Mouse (Mus musculus): ENCODE results near the gene Imp4. TPM values are rescaled to one million over a fixed set of nuclear protein-coding genes. Genes with fewer than 3 reads are reported as not detected.
A peak's percentile ranks its signal among the peaks of the same experiment; 100 is the strongest.
"Not testable (repeated sequence)": the region's sequence is repeated elsewhere in the genome, so short reads cannot be mapped to it uniquely, and the experiment has no call there.

Gene Imp4
- polyA plus RNA-seq, 2 experiments: 44.1 to 79.9 TPM

DNA sequence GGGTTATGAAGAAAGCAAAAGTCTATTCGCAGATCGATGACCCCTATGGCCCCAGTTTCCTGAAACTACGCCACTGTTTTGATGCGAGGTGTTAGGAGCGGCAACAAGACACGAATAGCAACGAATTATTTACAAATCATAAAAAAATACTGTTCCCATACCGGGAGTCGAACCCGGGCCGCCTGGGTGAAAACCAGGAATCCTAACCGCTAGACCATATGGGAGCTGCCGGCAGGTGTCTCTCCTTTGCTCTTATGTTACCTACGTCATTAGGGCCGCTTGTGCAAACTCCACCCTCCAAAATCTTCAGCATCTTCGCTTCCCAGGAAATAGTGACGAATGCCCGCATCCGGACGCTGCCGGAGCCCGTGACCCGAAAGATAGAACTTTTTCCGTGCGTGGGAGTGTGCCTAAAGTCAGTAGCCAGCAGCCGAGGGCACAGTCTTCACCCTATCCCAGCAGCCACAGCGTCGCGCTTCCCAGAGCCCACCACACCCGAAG lies 4.9 kb upstream of the Imp4 start:
- Histone ChIP-seq H3K36me3 (ENCODE audit: control insufficient read depth, insufficient read depth, low read length) (peaks cover 12% of the 10 kb centered on the region; the same call in 1 of the 2 replicates), H3K4me3 (replicated peaks; ENCODE audit: low read length) (peak overlapping the region; percentile 51), H3K27me3 (ENCODE audit: control insufficient read depth, insufficient read depth, low read length) (no peaks in the 10 kb centered on the region), H3K9ac (ENCODE audit: low read depth, low read length, severe bottlenecking) (peak overlapping the region; percentile 62), H3K4me1 (ENCODE audit: control insufficient read depth, insufficient read depth, low read length) (peaks cover 12% of the 10 kb centered on the region), H3K4me2 (replicated peaks; ENCODE audit: low read depth, low read length, severe bottlenecking) (peak overlapping the region; percentile 50), H3K27ac (replicated peaks; ENCODE audit: low read depth, low read length) (peak overlapping the region; percentile 81), H3K9me3 (ENCODE audit: control insufficient read depth, low read length) (peaks cover 25% of the 10 kb centered on the region)
- WGBS: under 1% methylated on average over 30 of the region's 30 CpGs
- peak; percentile 51; the same call in 1 of the 2 replicates for TF ChIP-seq POLR2A (IDR thresholded peaks at IDR 0.05; ENCODE audit: borderline replicate concordance, extremely low read depth, insufficient read depth, insufficient read length)
- DNase-seq (ENCODE audit: low spot score) (peak; percentile 85), ATAC-seq (ENCODE audit: low FRiP score, low read depth) (peak; percentile 42)

DNA sequence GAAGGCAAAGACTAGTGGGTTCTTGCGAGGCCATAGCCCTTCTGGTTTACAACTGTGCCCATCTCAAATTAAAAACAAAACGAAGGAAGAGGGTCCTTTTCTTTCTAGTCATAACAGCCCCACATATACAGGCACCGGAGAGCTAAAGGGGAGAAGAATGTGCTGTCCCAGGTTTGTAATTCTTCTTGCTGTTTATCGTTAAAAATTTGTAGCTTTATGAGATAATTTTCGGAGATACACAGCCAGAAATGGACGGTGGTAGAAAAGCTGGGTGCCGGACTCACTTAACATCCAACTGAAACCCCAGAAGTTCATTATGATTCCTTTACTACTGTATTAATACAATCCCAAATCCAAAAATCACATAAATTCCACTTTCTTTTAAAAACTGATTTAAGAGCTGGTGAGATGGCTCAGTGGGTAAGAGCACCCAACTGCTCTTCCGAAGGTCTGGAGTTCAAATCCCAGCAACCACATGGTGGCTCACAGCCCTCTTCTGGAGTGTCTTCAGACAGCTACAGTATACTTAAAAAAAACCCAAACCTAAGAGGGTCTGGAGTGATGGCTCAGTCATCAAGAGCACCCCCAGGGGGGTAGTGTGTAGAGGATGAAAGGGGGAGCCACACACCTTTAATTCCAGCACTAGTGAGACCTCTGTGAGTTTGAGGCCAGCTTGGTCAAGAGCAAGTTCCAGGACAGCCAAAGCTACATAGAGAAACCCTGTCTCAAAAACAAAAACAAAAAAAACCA lies 4.1 kb upstream of the Imp4 start:
- DNase-seq (ENCODE audit: low spot score) (no peak), ATAC-seq (ENCODE audit: low FRiP score, low read depth) (no peak)
- Histone ChIP-seq H3K4me1 (ENCODE audit: control insufficient read depth, insufficient read depth, low read length) (peaks cover 14% of the 10 kb centered on the region), H3K4me2 (replicated peaks; ENCODE audit: low read depth, low read length, severe bottlenecking) (peak overlapping the region; percentile 50), H3K36me3 (ENCODE audit: control insufficient read depth, insufficient read depth, low read length) (peaks cover 12% of the 10 kb centered on the region; the same call in 1 of the 2 replicates), H3K27ac (replicated peaks; ENCODE audit: low read depth, low read length) (peak overlapping the region; percentile 81), H3K9me3 (ENCODE audit: control insufficient read depth, low read length) (peaks cover 17% of the 10 kb centered on the region), H3K9ac (ENCODE audit: low read depth, low read length, severe bottlenecking) (peak overlapping the region; percentile 62), H3K4me3 (replicated peaks; ENCODE audit: low read length) (peak overlapping the region; percentile 51), H3K27me3 (ENCODE audit: control insufficient read depth, insufficient read depth, low read length) (no peaks in the 10 kb centered on the region)
- TF ChIP-seq POLR2A (IDR thresholded peaks at IDR 0.05; ENCODE audit: borderline replicate concordance, extremely low read depth, insufficient read depth, insufficient read length): no peak
- 26% methylated on average over 8 of the region's 8 CpGs for WGBS

DNA sequence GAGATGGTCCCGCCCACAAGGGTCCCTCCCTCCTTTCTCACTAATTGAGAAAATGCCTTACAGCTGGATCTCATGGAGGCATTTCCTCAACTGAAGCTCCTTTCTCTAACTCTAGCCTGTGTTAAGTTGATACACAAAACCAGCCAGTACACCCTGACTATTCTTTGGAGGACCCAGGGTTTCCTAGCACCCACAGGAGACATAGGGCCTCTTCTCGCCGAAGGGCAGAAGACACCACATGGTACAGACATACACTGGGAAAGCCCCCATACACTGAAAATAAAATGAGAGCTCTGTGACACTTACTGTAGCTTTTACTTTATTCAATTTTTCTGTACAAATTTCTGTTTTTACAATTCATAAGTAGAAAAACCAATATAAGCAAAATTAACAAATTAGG lies 3.3 kb upstream of the Imp4 start:
- Histone ChIP-seq H3K9me3 (ENCODE audit: control insufficient read depth, low read length) (peaks cover 9% of the 10 kb centered on the region), H3K27me3 (ENCODE audit: control insufficient read depth, insufficient read depth, low read length) (no peaks in the 10 kb centered on the region)
- 75% methylated on average over 3 of the region's 3 CpGs for WGBS

DNA sequence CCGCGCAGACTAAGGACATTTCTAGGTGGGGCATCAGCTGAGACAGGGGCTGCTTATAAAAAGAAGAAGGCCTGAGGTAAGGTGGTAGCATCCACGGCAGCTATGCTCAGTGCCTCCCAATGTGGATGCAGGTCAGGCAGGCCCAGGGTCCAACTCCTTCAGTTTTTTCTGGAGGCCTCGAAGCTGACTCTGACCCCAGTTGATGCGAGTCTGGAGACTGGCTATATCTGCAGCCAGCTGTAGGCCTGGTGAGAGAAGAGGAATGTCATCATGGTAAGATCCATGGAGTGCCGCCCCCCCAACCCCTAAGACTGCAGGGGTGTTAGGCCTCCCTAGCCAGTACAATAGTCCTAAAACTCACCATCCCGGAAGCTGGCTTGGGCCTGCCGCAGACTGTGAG lies 2.3 kb upstream of the Imp4 start:
- H3K4me3 ChIP-seq (replicated peaks; ENCODE audit: low read length); H3K27me3 ChIP-seq (ENCODE audit: control insufficient read depth, insufficient read depth, low read length); H3K9me3 ChIP-seq (ENCODE audit: control insufficient read depth, low read length); H3K4me2 ChIP-seq (replicated peaks; ENCODE audit: low read depth, low read length, severe bottlenecking); H3K27ac ChIP-seq (replicated peaks; ENCODE audit: low read depth, low read length); ATAC-seq (ENCODE audit: low FRiP score, low read depth); H3K36me3 ChIP-seq (ENCODE audit: control insufficient read depth, insufficient read depth, low read length); H3K9ac ChIP-seq (ENCODE audit: low read depth, low read length, severe bottlenecking); DNase-seq (ENCODE audit: low spot score): not testable (repeated sequence)
- WGBS: 92% methylated on average over 8 of the region's 8 CpGs
- peaks cover 17% of the 10 kb centered on the region for H3K4me1 ChIP-seq (ENCODE audit: control insufficient read depth, insufficient read depth, low read length)

More for the DNA sequence above, 3.3 kb upstream of the Imp4 start:
- DNase-seq (ENCODE audit: low spot score) (no peak), ATAC-seq (ENCODE audit: low FRiP score, low read depth) (no peak)
- H3K27ac ChIP-seq (replicated peaks; ENCODE audit: low read depth, low read length): no peak overlapping the region
- H3K4me1 ChIP-seq (ENCODE audit: control insufficient read depth, insufficient read depth, low read length): peaks cover 17% of the 10 kb centered on the region
- peaks cover 8% of the 10 kb centered on the region; the same call in 1 of the 2 replicates for H3K36me3 ChIP-seq (ENCODE audit: control insufficient read depth, insufficient read depth, low read length)
- H3K9ac ChIP-seq (ENCODE audit: low read depth, low read length, severe bottlenecking): no peak overlapping the region
- TF ChIP-seq POLR2A (IDR thresholded peaks at IDR 0.05; ENCODE audit: borderline replicate concordance, extremely low read depth, insufficient read depth, insufficient read length): no peak
- no peak overlapping the region for H3K4me2 ChIP-seq (replicated peaks; ENCODE audit: low read depth, low read length, severe bottlenecking)
- no peak overlapping the region for H3K4me3 ChIP-seq (replicated peaks; ENCODE audit: low read length)

DNA sequence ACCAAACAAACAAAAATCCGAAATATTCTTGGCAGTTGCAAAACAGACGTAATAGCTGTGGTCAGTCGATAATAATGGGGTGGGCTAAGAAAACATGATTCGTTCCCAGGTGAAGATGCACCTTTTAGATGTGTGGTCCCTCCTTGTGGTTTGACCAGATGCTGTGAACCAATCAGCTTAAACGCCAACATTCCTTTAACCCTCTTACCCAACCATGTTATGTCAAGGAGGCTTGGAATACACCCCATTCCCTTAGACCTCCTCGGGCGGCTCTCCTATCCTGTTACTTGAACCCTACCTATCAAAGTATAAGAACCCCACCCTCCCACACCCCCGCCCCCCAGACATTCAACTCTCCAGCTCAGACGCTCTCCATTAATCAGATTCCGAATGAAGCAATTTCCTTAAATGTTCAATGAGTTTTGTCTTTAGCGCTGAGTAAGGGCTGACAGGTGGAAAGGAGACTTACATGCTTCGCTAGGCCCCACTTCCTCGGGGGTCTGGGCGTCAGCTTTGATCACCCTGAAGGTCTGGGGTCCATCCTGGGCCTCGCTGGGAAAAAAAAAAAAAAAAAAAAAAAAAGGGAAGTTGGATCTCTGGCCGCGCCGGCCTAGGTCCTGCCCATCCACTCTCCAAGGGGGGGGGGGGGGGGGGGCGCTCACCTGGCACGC lies 1.1 kb upstream of the Imp4 start:
- Histone ChIP-seq H3K9ac (ENCODE audit: low read depth, low read length, severe bottlenecking) (peak overlapping the region; percentile 52), H3K27me3 (ENCODE audit: control insufficient read depth, insufficient read depth, low read length) (no peaks in the 10 kb centered on the region), H3K27ac (replicated peaks; ENCODE audit: low read depth, low read length) (no peak overlapping the region), H3K9me3 (ENCODE audit: control insufficient read depth, low read length) (no peaks in the 10 kb centered on the region), H3K4me1 (ENCODE audit: control insufficient read depth, insufficient read depth, low read length) (peaks cover 17% of the 10 kb centered on the region), H3K4me3 (replicated peaks; ENCODE audit: low read length) (peak overlapping the region; percentile 72), H3K36me3 (ENCODE audit: control insufficient read depth, insufficient read depth, low read length) (peaks cover 18% of the 10 kb centered on the region), H3K4me2 (replicated peaks; ENCODE audit: low read depth, low read length, severe bottlenecking) (peak overlapping the region; percentile 61)
- ATAC-seq (ENCODE audit: low FRiP score, low read depth): no peak
- 42% methylated on average over 15 of the region's 20 CpGs for WGBS
- no peak for TF ChIP-seq POLR2A (IDR thresholded peaks at IDR 0.05; ENCODE audit: borderline replicate concordance, extremely low read depth, insufficient read depth, insufficient read length)
- no peak for DNase-seq (ENCODE audit: low spot score)

All from limb, embryonic 14.5 days (tissue).